Mouse (Mus musculus) A20 (cell line): ENCODE data around the gene Tmem229b.
"Not testable (repeated sequence)": the region's sequence is repeated elsewhere in the genome, so short reads cannot be mapped to it uniquely, and the experiment has no call there.

ENCODE experiments used
- DNase-seq: peaks from one replicate; pipeline ENCODE4 v3.0.0-alpha.2; 2011; ENCODE audit warnings: low read depth, low spot score

The Tmem229b gene

GRCm38 (mm10) chr12:79007126-79007753 lies at the start of gene Tmem229b:
Tmem229b (minus strand) TSS chr12:79007627.
- peak; percentile 75 for DNase-seq

GRCm38 (mm10) chr12:79055276-79055675 lies 47.8 kb upstream of the Tmem229b start:
- DNase-seq, result peak; percentile 21

GRCm38 (mm10) chr12:79052073-79052472 lies 44.6 kb upstream of the Tmem229b start:
- DNase-seq, result no peak

GRCm38 (mm10) chr12:79050545-79051212 lies 43.3 kb upstream of the Tmem229b start:
- peak; percentile 40 for DNase-seq

GRCm38 (mm10) chr12:79049807-79050206 lies 42.4 kb upstream of the Tmem229b start:
- DNase-seq, result no peak

GRCm38 (mm10) chr12:79048898-79049297 lies 41.5 kb upstream of the Tmem229b start:
- DNase-seq, result no peak

GRCm38 (mm10) chr12:79047203-79047602 lies 39.8 kb upstream of the Tmem229b start:
- DNase-seq, result no peak

- DNase-seq, result no peak
Measured at GRCm38 (mm10) chr12:79046171-79046570, 38.7 kb upstream of the Tmem229b start.

- DNase-seq, result no peak
Measured at GRCm38 (mm10) chr12:79044668-79045067, 37.2 kb upstream of the Tmem229b start.

- no peak for DNase-seq
Measured at GRCm38 (mm10) chr12:79041436-79041835, 34.0 kb upstream of the Tmem229b start.

GRCm38 (mm10) chr12:79040201-79040827 lies 32.9 kb upstream of the Tmem229b start:
- no peak for DNase-seq

- no peak for DNase-seq
Measured at GRCm38 (mm10) chr12:79039708-79040107, 32.3 kb upstream of the Tmem229b start.

GRCm38 (mm10) chr12:79035349-79035748 lies 27.9 kb upstream of the Tmem229b start:
- no peak for DNase-seq

- DNase-seq, result no peak
Measured at GRCm38 (mm10) chr12:79034331-79034730, 26.9 kb upstream of the Tmem229b start.

- peak; percentile 77 for DNase-seq
Measured at GRCm38 (mm10) chr12:79028911-79029861, 21.8 kb upstream of the Tmem229b start, which contains the start of gene Plekhh1. Plekhh1 (plus strand) TSS chr12:79029163.

GRCm38 (mm10) chr12:79027526-79027925 lies 20.1 kb upstream of the Tmem229b start:
- DNase-seq, result not testable (repeated sequence)

- peak; percentile 56 for DNase-seq
Measured at GRCm38 (mm10) chr12:79022882-79023281, 15.5 kb upstream of the Tmem229b start.

- no peak for DNase-seq
Measured at GRCm38 (mm10) chr12:79021902-79022301, 14.5 kb upstream of the Tmem229b start.

- DNase-seq, result peak; percentile 75
Measured at GRCm38 (mm10) chr12:79017994-79018399, 10.6 kb upstream of the Tmem229b start.

GRCm38 (mm10) chr12:79016109-79016508 lies 8.7 kb upstream of the Tmem229b start:
- no peak for DNase-seq

GRCm38 (mm10) chr12:79010569-79010968 lies 3.1 kb upstream of the Tmem229b start:
- DNase-seq, result no peak
